Mouse (Mus musculus): ENCODE results near the gene Ddrgk1. TPM values are rescaled to one million over a fixed set of nuclear protein-coding genes. Genes with fewer than 3 reads are reported as not detected.

The Ddrgk1 gene
- total and polyA plus RNA-seq, 3 experiments: 51.7 to 93.1 (median 77.9) TPM

GRCm38 (mm10) chr2:130685426-130685825 lies 21.0 kb upstream of the Ddrgk1 start:
- Histone ChIP-seq H3K4me3 (replicated peaks in 1 of 3; ENCODE audit: low read depth in 2 of 3, low read length in 2 of 3, poor library complexity in 1 of 3) (no peak overlapping the region), H3K79me2 (replicated peaks; ENCODE audit: control insufficient read depth, extremely low read depth, insufficient read depth, poor library complexity, severe bottlenecking) (no peaks in the 10 kb centered on the region), H3K4me2 (ENCODE audit: insufficient read depth, low read depth, poor library complexity, severe bottlenecking) (no peak overlapping the region), H3K27me3 (replicated peaks) (no peaks in the 10 kb centered on the region), H3K4me1 (ENCODE audit: control insufficient read depth in 1 of 2, insufficient read depth in 2 of 2) (peaks cover 0 to under 1% of the 10 kb centered on the region in 2 experiments; a peak in 1 of 4 replicates), H3K27ac (ENCODE audit: insufficient read depth, low read depth) (no peak overlapping the region), H3K36me3 (replicated peaks in 1 of 2; ENCODE audit: control insufficient read depth in 1 of 2, insufficient read depth in 1 of 2, low read length in 1 of 2) (peaks cover 39 to 70% of the 10 kb centered on the region in 2 experiments), H3K9me3 (replicated peaks; ENCODE audit: low read length) (no peaks in the 10 kb centered on the region), H3K9ac (ENCODE audit: insufficient read depth, low read depth) (no peak overlapping the region)
- TF ChIP-seq JUN (IDR thresholded peaks at IDR 0.05; ENCODE audit: insufficient read depth, low read depth, low read length): no peak
- TF ChIP-seq MAFK (IDR thresholded peaks at IDR 0.05; ENCODE audit: insufficient replicate concordance, low read length): no peak
- no peak for TF ChIP-seq NELFE (IDR thresholded peaks at IDR 0.05; ENCODE audit: low read depth, low read length)
- TF ChIP-seq E2F4 (IDR thresholded peaks at IDR 0.05; ENCODE audit: insufficient replicate concordance, low read depth, low read length): no peak
- TF ChIP-seq TBP (conservative IDR thresholded peaks at IDR 0.05; ENCODE audit: low read depth, low read length): no peak
- no peak for TF ChIP-seq EP300 (IDR thresholded peaks at IDR 0.05; ENCODE audit: low read length)
- no peak for TF ChIP-seq CHD2 (IDR thresholded peaks at IDR 0.05; ENCODE audit: low read length)
- no peak for TF ChIP-seq UBTF (IDR thresholded peaks at IDR 0.05; ENCODE audit: low read depth, low read length)
- dilution Hi-C loops (cut with MboI; ENCODE audit: extremely low pct_ligation_motif_present, extremely low pct_unique_long_range_greater_than_20kb, low sequenced_read_pairs): no loop called here
- DNase-seq (ENCODE audit: extremely low read depth): no peak
- in situ Hi-C loops (cut with MboI; ENCODE audit: low pct_ligation_motif_present, low pct_unique_long_range_greater_than_20kb, low sequenced_read_pairs): no loop called here

DNA sequence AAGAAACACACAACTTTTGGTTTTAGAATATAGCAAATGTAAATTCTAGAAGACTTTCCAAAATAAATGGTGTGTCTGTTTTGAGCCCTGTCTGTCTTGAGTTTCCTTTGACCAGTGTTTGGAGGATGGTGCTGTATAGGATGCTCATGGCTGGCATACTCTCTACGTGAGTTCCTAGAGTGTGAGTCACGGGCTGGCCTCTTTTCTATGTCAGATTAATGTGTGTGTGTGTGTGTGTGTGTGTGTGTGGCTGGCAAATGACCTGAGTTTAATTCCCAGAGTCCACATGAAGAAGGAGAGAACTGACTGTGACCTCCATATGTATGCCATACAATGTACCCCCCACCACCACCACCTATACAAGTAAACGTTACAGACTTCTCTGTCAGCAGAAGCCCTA lies 17.1 kb upstream of the Ddrgk1 start:
- Histone ChIP-seq H3K36me3 (replicated peaks in 1 of 2; ENCODE audit: control insufficient read depth in 1 of 2, insufficient read depth in 1 of 2, low read length in 1 of 2) (peaks cover 74 to 94% of the 10 kb centered on the region in 2 experiments), H3K27ac (ENCODE audit: insufficient read depth, low read depth) (no peak overlapping the region), H3K9ac (ENCODE audit: insufficient read depth, low read depth) (no peak overlapping the region), H3K4me2 (ENCODE audit: insufficient read depth, low read depth, poor library complexity, severe bottlenecking) (no peak overlapping the region), H3K4me1 (ENCODE audit: control insufficient read depth in 1 of 2, insufficient read depth in 2 of 2) (peaks cover 0 to 13% of the 10 kb centered on the region in 2 experiments; a peak in 2 of 4 replicates), H3K9me3 (replicated peaks; ENCODE audit: low read length) (no peaks in the 10 kb centered on the region), H3K4me3 (replicated peaks in 1 of 3; ENCODE audit: low read depth in 2 of 3, low read length in 2 of 3, poor library complexity in 1 of 3) (no peak overlapping the region), H3K27me3 (replicated peaks) (no peaks in the 10 kb centered on the region), H3K79me2 (replicated peaks; ENCODE audit: control insufficient read depth, extremely low read depth, insufficient read depth, poor library complexity, severe bottlenecking) (no peaks in the 10 kb centered on the region; the same call in 1 of the 2 replicates)
- TF ChIP-seq ZMIZ1 (IDR thresholded peaks at IDR 0.05; ENCODE audit: low read depth, low read length) (no peak), MAX (IDR thresholded peaks at IDR 0.05; ENCODE audit: low read length) (no peak), IRF4 (IDR thresholded peaks at IDR 0.05; ENCODE audit: low read depth, low read length) (no peak), EP300 (IDR thresholded peaks at IDR 0.05; ENCODE audit: low read length) (no peak), E2F4 (IDR thresholded peaks at IDR 0.05; ENCODE audit: insufficient replicate concordance, low read depth, low read length) (no peak), ETS1 (conservative IDR thresholded peaks at IDR 0.05; ENCODE audit: low read depth, low read length) (no peak), MAFK (IDR thresholded peaks at IDR 0.05; ENCODE audit: insufficient replicate concordance, low read length) (no peak), NRF1 (IDR thresholded peaks at IDR 0.05; ENCODE audit: low read depth, low read length) (no peak), ELF1 (IDR thresholded peaks at IDR 0.05; ENCODE audit: low read depth, low read length) (no peak), JUND (conservative IDR thresholded peaks at IDR 0.05; ENCODE audit: low read depth, low read length) (no peak), TBP (conservative IDR thresholded peaks at IDR 0.05; ENCODE audit: low read depth, low read length) (no peak), BHLHE40 (IDR thresholded peaks at IDR 0.05; ENCODE audit: low read depth, low read length) (no peak), UBTF (IDR thresholded peaks at IDR 0.05; ENCODE audit: low read depth, low read length) (no peak), RAD21 (IDR thresholded peaks at IDR 0.05; ENCODE audit: low read depth, low read length) (no peak), MYC (IDR thresholded peaks at IDR 0.05; ENCODE audit: low read depth, low read length) (no peak)
- DNase-seq (ENCODE audit: extremely low read depth): no peak
- dilution Hi-C loops (cut with MboI; ENCODE audit: extremely low pct_ligation_motif_present, extremely low pct_unique_long_range_greater_than_20kb, low sequenced_read_pairs): no loop called here
- in situ Hi-C loops (cut with MboI; ENCODE audit: low pct_ligation_motif_present, low pct_unique_long_range_greater_than_20kb, low sequenced_read_pairs): no loop called here
